Mouse (Mus musculus) embryo, embryonic 9.5 days (tissue): ENCODE results near the gene Kif15.

Source experiments
- DNase-seq: peaks from one replicate; pipeline ENCODE4 v3.0.0-alpha.2; 2017; ENCODE audit errors: extremely low spot score

The Kif15 gene

DNA sequence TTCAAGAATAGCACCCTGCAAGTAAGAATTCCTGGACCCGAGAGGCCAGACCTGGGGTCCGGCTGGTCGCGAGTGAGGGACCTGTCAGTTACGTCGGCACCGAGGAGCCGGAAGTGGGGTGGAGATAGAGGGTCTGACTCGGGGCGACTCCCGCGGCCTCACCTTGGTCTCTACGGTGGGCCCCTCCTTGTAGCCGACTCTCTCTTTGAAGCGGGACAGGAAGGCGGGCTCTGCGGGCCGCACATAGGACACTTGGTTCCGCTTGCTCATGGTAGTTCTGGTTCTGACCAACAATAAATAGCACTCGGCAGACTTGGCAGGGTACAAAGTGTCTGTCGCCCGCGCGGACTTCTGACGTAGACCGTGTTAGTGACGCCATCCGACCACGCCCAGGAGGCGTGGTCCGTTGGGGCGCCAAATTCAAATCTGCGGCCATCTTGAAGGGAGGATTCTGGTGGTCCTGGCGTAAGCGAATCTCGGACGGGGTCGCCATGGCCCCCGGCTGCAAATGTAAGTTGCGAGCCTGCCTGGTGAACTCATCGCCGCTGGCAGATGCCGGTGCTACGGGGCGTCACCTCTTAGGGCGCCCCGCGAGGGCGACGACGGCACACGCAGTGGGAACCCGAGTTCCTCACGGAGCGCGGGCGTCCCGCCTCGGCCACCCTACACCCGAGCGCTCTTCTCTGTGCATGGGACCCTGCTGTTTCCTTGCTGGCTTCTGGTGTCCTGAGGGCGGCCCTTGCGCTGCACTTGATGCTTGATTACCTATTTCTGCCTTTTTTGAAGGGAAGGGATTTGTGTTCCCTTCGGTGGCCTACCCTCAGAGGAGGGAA lies at the start of gene Kif15, which contains the start of gene 1110059G10Rik:
TSS of gene Kif15 (plus strand) at position 404 of the 833 bp plus-strand sequence.
TSS of gene 1110059G10Rik (minus strand) at position 358 of the 833 bp plus-strand sequence.
- DNase-seq = peak; percentile 97

DNA sequence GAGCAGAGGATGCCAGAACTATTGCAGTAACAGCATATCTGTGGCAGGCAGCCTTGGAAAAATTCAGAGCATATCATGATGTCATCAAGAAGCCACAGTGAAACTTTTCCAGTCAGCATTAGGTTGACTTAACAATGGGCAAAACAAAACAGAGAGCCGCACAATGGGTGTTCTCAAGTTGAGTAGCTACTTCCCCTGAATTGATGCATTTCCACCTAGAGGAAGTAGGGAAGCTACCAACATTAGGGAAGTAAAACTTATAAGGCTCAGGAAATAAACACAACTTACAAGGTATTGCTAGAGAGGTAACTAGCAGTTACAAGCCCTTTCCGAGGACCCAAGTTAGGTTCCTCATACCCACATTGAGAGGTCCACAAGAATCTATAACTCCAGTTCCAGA lies 49.8 kb upstream of the Kif15 start:
- DNase-seq = no peak

DNA sequence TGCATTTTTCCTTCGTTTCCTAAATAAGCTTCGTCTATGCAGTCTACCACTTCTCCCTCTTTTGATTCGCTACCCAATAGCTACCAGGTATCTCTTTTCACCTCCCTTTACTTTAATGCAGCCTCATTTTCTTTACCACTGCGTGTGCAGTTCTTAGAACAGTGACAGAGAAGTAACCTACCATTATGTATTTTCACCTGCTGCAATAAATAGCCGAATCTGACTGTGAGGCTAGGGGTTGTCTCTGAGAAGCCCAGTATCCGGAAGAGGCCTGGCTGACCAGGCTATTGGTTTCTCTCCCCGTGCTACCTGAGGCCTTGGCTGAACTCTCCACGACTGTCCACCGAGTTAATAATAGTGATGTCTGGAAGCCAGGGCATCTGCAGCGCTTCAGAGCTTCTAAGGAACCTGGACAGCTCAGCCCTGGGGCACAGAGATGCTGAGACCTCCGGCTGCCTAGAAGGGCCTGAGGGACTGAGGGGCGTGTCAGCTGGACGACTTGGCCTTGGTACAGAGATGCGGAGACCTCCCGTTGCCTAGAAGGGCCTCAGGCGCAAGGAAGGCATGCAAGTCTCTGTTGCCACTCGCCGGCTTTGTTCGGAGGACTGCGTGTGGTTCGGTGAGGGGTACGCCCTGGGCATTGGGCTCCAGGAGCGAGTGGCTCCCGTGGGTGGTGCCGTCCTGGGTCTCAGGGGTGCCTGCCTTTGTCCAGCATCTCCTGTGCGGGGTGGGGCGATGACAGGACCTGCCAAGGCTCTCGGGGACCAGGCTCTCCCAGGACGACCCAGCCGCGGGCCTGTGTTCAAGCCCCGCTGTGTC lies 47.9 kb upstream of the Kif15 start:
- DNase-seq = peak; percentile 86

DNA sequence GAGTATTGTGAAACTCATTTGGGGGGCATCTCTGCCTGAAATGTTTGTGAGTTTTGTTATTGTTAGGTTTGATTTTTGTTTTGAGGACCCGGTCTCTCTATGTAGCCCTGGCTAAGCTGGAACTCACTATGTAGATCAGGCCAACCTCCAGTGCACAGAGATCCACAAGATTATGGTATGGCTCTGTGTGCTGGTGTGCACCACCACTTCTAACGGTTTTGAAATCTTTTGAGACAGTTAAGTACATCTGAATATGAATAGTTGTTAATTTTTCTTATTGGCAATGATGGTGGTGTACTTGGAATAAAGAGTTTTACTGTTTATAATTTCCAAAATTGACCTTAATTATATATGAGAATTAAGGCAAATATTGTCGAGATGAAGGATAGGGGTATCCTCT lies 28.4 kb upstream of the Kif15 start:
- DNase-seq = no peak

DNA sequence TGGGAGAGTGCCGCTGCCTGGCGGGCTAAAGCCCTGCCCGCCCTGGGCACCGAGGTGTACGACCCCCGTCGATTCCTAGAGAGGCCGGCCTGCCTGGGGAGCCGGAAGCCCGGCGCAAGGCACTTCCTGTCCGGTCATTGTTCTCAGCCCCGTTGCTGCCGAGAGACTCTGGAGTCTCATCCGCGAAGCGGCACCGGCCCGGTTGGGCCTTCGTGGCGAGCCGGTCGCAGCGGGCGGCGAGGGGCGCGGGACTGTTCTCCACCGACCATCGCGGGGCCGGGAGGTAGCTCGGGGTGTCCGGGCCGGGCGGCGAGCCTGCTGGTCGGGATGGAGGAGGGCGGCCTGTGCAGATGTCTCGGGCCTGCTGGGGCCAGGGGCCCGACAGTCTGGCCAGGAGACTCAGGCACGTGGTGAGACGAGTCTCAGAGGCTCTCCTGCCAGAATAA lies 27.9 kb upstream of the Kif15 start, which contains the start of gene Zfp105:
TSS of gene Zfp105 (plus strand) at position 137 of the 446 bp plus-strand sequence.
- peak; percentile 92 for DNase-seq

DNA sequence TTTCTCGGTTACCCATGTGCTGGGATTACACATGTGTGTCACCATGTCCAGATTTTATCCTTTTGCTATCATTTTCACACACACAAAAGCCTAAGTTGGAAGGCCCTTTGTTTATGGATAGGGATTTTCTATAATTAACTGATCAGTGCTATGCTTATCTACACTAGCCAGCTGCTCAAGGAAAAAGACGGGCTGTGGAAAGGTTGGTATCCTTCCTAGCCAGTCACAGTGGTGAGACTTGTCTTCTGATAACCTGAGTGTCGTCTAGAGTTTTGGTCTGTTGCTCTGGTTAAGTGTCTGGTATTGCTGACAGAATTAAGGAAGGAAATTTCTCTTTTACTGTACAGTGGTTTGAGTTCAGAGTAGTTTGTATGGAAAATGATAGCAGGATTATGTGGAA lies 21.9 kb upstream of the Kif15 start:
- no peak for DNase-seq

DNA sequence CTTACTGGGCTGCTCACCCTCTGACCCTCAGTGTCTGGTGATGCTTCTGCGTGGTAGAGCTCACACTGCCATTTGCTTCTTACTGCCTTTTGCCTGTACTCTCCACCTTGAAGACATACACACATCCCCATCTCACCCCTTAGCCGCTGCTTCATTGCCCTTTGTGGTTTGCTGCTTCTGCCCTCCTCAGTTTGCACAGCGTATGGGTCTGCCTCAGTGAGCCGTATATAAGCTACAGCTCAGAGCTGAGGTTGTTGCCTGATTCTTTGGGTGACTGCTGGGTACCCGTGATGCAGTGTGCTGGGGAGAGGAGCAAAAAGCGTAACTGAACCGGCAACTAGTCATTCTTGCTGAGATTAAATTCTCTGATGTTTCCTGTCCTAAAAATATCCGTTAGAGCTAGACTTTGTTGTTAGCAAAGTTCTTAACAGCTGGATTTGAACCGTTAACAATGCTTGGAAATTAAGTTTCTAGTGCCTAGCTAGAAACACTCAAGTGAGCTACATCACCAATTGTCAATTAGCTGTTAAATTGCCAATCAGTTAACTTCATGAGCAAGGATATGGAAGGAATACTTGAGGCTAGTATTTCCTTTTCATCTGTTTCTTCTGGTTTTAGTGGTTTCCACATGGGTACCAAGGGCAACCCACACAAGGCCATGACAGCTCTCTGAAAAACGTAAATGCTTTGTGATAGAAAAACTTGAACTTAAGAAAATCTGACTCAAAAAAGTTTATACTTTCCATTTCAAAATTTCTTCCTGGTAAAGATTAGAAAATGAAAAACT lies 47.8 kb downstream of the Kif15 start:
- no peak for DNase-seq

DNA sequence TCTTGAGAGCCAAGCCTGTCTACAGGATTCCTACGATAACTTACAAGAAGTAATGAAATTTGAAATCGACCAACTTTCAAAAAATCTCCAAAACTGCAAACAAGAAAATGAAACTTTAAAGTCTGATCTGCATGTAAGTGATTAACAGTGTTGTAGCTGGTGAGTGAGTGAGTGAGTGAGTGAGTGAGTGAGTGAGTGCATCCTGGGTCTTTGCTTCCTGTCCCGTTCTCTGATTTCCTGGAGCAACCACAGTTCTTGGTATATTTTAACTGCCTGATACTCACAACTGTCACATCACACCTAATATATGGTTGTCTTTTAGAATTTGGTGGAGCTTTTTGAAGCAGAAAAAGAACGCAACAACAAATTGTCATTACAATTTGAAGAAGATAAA lies 48.3 kb downstream of the Kif15 start:
- DNase-seq = no peak

DNA sequence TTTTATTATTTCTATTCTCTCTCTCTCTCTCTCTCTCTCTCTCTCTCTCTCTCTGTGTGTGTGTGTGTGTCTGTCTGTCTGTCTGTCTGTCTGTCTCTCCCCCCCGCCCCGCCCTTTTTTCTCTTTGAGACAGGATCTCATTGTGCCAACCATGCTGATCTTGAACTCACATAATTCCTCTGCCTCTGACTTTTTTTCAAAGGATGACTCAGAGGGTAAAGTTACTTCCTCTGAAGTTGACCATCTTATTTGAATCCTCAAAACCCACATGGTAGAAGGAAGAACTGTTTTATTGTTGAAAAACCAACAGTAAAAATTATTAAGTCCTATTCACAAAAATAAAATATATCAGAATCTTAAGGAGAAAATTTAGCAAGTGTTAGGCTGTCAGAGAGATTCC lies 53.9 kb downstream of the Kif15 start:
- no peak for DNase-seq

DNA sequence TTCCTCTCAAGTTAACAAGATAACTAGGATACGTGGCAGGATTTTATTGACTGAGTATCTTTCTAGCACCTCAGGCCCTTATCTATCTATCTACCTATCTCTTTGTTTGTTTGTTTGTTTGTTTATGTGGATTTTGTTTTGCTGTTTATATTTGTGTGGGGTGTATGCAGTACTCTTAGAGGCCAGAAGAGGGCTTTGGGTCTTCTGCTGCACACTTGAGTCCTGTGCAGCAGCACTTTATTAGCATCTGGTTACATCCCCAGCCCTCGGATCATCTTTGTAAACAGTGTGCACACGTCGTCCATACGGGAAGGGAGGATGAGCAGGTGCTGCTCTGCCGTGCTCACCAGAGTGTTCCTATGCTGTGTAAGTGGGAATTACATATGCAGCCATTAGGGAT lies 55.2 kb downstream of the Kif15 start:
- DNase-seq = no peak

DNA sequence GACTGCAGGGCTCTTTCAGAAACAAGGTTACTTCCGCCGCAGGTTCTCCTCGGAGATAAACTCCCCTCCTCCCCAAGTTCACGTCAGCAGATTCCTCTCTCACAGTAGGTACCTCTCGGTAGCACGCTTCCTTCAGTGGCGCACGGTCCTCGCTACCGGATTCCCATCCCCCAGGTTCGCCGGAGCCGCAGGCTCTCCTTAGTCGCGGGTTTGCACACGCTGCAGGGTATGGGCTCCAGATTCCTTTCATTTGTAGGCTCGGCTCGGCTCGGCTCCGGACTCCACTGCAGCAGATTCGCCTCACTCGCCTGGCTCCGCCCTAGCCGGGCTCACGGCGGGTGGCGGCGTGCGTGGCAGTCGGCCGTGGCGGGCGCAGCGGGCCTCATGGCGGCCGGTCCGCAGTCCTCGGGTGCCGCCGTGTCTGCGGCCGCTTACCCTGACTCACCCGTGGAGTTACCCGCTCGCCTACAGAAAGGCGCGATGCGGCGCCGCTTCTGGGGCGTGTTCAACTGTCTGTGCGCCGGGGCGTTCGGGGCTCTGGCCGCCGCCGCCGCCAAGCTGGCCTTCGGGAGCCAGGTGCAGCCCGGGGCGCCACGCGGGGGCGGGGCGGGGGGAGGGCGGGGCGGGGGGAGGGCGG lies 70.3 kb downstream of the Kif15 start, which contains the start of gene Tmem42:
TSS of gene Tmem42 (plus strand) at position 332 of the 637 bp plus-strand sequence.
- peak; percentile 90 for DNase-seq

DNA sequence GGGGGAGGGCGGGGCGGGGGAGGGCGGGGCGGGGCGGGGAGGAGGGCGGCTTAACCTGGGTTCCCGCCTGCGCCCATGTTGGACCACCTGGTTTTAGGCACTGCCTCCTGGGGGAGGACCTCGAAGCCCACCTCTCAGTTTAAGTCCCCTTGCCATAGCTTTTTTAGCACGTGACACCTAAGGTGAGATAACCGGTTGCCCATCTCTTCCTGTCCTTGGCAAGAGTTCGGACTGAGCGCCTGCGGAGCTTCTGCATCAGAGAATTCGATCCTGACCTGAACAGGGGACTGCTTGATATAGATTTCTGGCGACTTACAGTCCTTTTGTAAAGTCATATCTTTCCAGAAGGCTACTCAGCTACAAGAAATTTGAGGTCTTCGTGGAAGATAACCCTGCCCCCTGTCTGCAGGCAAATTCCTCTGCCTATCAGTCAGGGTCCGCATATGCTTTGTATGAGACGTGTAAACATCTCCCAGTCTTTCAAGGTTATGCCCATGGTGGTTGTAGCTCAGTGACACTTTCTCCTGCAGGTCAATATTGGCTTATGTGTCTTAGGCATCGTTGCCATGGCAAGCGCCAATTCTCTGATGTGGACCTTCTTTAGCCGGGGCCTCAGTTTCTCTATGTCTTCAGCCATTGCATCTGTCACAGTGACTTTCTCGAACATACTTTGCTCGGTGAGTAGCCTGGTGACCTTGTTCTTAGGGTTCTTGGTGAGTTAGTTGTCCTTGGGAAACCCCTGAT lies 71.0 kb downstream of the Kif15 start:
- no peak for DNase-seq

DNA sequence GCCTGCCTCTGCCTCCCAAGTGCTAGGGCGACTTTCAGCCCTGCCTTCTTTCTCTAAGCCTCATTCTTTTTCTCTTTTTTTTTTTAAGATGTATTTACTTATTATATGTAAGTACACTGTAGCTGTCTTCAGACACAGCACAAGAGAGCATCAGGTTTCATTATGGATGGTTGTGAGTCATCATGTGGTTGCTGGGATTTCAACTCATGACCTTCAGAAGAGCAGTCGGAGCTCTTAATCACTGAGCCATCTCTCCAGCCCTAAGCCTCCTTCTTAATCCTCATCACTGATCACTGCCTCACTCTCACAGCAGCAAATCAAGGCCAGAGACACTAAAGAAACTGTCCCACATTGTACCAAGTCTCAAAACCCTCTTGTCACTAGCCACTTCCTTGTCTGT lies 73.4 kb downstream of the Kif15 start:
- no peak for DNase-seq

DNA sequence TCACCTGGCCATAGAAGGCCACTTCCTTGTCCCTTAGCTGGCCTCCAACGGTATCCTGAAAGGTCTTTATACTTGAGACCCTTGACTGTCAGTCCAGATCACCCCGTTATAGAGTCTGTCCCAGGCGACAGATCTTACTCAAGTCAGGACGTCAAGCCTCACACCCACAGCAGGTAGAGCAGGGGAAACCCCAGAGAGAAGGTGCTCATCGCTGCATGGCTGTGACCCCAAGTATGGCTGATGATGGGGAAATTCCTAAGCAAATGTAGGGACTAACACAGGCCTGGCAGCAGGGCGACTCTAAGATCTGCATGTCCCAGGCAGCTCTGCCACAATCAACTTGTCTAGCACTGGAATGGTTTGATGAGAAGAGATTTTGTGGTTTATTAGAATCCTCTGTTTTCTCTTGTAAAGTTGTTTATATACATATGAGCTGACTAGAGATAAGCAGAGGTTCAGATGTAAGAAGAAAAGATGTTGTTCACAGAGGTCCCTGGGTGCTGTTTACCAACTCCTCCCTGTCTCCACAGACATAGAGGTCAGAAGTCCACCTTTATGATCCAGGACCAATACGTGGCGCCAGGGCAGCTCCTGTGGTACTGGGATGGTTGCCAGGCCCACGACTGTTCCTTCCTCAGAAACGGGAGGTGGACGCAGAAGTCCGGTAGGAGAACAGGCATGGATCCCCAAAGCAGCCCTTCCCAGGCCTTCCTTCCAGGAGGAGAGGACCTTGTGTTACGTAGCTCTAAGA lies 80.8 kb downstream of the Kif15 start:
- no peak for DNase-seq

DNA sequence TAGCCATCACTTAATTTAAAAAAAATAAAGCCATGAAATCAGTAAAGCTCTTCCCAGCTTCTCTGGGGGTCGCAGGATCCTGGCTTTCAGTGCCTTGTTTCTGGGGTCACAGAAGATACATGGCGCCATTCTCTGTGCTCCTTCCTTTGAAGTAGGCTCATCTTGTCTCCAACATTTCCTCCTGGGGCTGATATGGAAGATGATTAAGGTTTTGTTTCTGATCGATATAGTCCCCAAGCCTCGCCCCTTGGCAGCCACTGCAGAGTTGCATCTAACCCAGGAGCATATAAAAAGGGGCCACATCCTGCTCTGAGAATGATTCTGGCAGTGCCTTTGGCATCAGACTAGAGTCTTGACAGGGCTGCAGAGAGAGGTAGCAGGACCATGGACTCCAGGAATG lies 83.6 kb downstream of the Kif15 start, which contains the start of gene Tgm4:
TSS of gene Tgm4 (plus strand) at position 301 of the 400 bp plus-strand sequence.
- no peak for DNase-seq

DNA sequence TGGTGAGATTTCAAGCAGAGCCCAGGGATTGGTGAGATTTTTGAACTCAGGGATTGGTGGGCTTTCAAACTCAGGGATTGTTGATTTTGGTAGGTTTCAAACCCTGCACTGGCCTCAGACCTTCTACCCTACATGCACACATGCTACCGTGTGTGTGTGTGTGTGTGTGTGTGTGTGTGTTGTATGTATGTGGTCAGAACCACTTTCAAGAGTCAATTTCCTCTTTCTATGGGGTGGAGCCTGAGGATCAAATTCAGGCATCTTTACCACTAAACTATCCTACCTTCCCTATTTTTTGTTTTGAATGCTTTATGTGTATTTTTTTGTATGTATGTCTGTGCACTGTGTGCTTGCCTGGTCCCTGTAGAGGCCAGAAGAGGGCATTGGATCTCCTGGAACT lies 96.8 kb downstream of the Kif15 start:
- no peak for DNase-seq

DNA sequence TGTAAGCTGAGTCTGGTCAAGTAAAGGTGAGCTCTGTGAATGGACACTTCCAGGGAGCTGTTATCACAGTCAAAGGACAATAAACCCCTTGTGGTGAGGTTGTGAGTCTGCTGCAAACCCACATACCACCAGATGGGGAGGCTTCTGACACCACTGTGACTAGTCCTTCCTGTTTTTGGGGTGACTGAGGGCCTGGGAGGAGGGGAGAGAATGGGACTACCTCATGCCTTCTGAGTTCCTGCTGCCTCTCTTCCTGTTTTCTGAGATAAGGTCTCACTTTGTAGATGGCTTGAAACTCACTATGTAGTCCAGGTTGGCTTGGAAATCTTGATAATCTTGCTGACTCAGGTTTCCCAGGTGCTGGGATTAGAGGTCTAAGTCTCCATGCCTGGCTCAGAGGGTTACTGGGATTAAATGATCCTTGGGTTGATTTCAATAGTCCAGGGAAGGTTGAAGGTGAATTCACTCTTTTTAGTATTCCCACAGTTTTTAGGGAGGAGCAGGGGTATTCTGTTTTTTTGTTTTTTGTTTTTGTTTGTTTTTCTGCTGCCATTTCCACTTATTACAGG lies 108.0 kb downstream of the Kif15 start:
- DNase-seq = no peak

DNA sequence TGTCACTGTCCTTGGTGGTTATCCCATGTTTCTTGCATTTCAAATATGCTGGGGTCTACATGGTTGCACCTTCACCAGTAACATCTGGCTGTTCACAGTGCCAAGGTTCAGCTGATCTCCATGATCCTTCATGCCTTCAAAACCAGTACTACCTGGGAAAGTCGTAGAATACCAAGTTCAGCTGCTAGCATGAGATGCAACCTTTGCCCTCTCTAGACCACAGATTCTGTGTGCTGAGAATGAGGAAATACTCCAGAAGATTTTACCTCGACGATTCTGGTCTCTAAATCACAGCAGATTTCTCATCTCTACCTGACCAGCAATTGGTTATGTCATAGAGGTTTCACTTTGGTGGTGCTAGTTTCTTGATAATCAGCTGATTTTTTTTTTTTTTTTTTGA lies 109.3 kb downstream of the Kif15 start:
- DNase-seq = no peak
